Mouse (Mus musculus) gastrocnemius, postnatal 14 days (tissue): Measurements from ENCODE around the gene Map4k5. TPM values are rescaled to one million over a fixed set of nuclear protein-coding genes. Genes with fewer than 3 reads are reported as not detected.

Source experiments
- DNase-seq: peaks from one replicate; pipeline ENCODE4 v3.0.0; 2021; ENCODE audit warnings: mixed read lengths
- intact Hi-C: fragments of 180-260 bp; cut with DNase I; formaldehyde crosslinking; loops from one replicate; pipeline ENCODE4 v1.15.1; 2025; ENCODE audit warnings: low total_unique reads
- long read RNA-seq, 2 experiments: library from polyadenylated mRNA; stranded (forward); transcript quantifications; one replicate each; pipeline ENCODE4 v2.0.0; 2021
- total RNA-seq, 2 experiments: library from RNA; stranded (reverse); gene quantifications; 2 replicates each; pipeline ENCODE4 v1.2.3; 2021

Map4k5 gene
- 10 to 100 TPM; 20.3 to 21.3 TPM for total RNA-seq
- long read RNA-seq, experiment 1, partial matches to known transcripts, result 5 of 24 reads
- long read RNA-seq, experiment 1, other reads (novel, unspliced or antisense), result 19 of 24 reads
- long read RNA-seq, experiment 2, partial matches to known transcripts, result 3 of 41 reads
- long read RNA-seq, experiment 2, other reads (novel, unspliced or antisense), result 38 of 41 reads

GRCm38 (mm10) chr12:69892371-69893251 lies at the start of gene Map4k5, which contains the start of gene Atl1:
Gene Map4k5 (minus strand): TSS chr12:69893200.
Gene Atl1 (plus strand): TSS chr12:69892614.
- intact Hi-C loops, result loop anchor here (10.0 kb wide), 1 partner anchor 58 kb away; no protein-coding TSS in a partner anchor
- DNase-seq, result peak; percentile 93

- intact Hi-C loops, result no loop called here
- no peak for DNase-seq
Measured at GRCm38 (mm10) chr12:69941655-69942329, 48.8 kb upstream of the Map4k5 start.

GRCm38 (mm10) chr12:69939291-69939690 lies 46.3 kb upstream of the Map4k5 start:
- DNase-seq, result no peak
- intact Hi-C loops, result no loop called here

GRCm38 (mm10) chr12:69937731-69938130 lies 44.7 kb upstream of the Map4k5 start:
- intact Hi-C loops, result no loop called here
- no peak for DNase-seq

- intact Hi-C loops, result no loop called here
- DNase-seq, result no peak
Measured at GRCm38 (mm10) chr12:69926716-69927115, 33.7 kb upstream of the Map4k5 start.

GRCm38 (mm10) chr12:69924012-69924411 lies 31.0 kb upstream of the Map4k5 start:
- no peak for DNase-seq
- intact Hi-C loops, result no loop called here

- DNase-seq, result no peak
- intact Hi-C loops, result no loop called here
Measured at GRCm38 (mm10) chr12:69923603-69924002, 30.6 kb upstream of the Map4k5 start.

- intact Hi-C loops, result no loop called here
Measured at GRCm38 (mm10) chr12:69923128-69923527, 30.1 kb upstream of the Map4k5 start.

GRCm38 (mm10) chr12:69922099-69922498 lies 29.1 kb upstream of the Map4k5 start:
- DNase-seq, result no peak
- intact Hi-C loops, result no loop called here

More at GRCm38 (mm10) chr12:69923128-69923527, 30.1 kb upstream of the Map4k5 start:
- no peak for DNase-seq

GRCm38 (mm10) chr12:69917870-69918269 lies 24.9 kb upstream of the Map4k5 start:
- intact Hi-C loops, result no loop called here

GRCm38 (mm10) chr12:69912737-69913136 lies 19.7 kb upstream of the Map4k5 start:
- no peak for DNase-seq
- intact Hi-C loops, result no loop called here

More at GRCm38 (mm10) chr12:69917870-69918269, 24.9 kb upstream of the Map4k5 start:
- DNase-seq, result no peak

GRCm38 (mm10) chr12:69911906-69912305 lies 18.9 kb upstream of the Map4k5 start:
- DNase-seq, result no peak
- intact Hi-C loops, result no loop called here

- intact Hi-C loops, result no loop called here
- no peak for DNase-seq
Measured at GRCm38 (mm10) chr12:69908511-69908900, 15.5 kb upstream of the Map4k5 start.

- intact Hi-C loops, result no loop called here
- DNase-seq, result peak; percentile 20
Measured at GRCm38 (mm10) chr12:69907667-69908510, 14.9 kb upstream of the Map4k5 start.

- intact Hi-C loops, result no loop called here
Measured at GRCm38 (mm10) chr12:69904991-69905390, 12.0 kb upstream of the Map4k5 start.

GRCm38 (mm10) chr12:69898119-69898518 lies 5.1 kb upstream of the Map4k5 start:
- intact Hi-C loops, result loop anchor here (5.0 to 10.0 kb wide), 2 partner anchors 63 to 161 kb away; no protein-coding TSS in a partner anchor

More at GRCm38 (mm10) chr12:69904991-69905390, 12.0 kb upstream of the Map4k5 start:
- DNase-seq, result no peak

GRCm38 (mm10) chr12:69895046-69895445 lies 2.0 kb upstream of the Map4k5 start:
- intact Hi-C loops, result loop anchor here (5.0 to 10.0 kb wide), 2 partner anchors 60 to 158 kb away; no protein-coding TSS in a partner anchor
- DNase-seq, result no peak

More at GRCm38 (mm10) chr12:69898119-69898518, 5.1 kb upstream of the Map4k5 start:
- no peak for DNase-seq

- DNase-seq, result no peak
- intact Hi-C loops, result loop anchor here (10.0 kb wide), 1 partner anchor 59 kb away; no protein-coding TSS in a partner anchor
Measured at GRCm38 (mm10) chr12:69893927-69894326, 927 bp upstream of the Map4k5 start.

- DNase-seq, result no peak
- intact Hi-C loops, result loop anchor here (10.0 kb wide), 1 partner anchor 57 kb away; no protein-coding TSS in a partner anchor
Measured at GRCm38 (mm10) chr12:69891721-69892120, 1.3 kb downstream of the Map4k5 start.
